Mouse (Mus musculus): ENCODE data around the gene Tep1. TPM values are rescaled to one million over a fixed set of nuclear protein-coding genes. Genes with fewer than 3 reads are reported as not detected.
A peak's percentile ranks its signal among the peaks of the same experiment; 100 is the strongest.
"Not testable (repeated sequence)": the region's sequence is repeated elsewhere in the genome, so short reads cannot be mapped to it uniquely, and the experiment has no call there.

Tep1 gene
- total and polyA plus RNA-seq, 2 experiments from 2014 or later: 2.2 to 4.9 TPM

DNA sequence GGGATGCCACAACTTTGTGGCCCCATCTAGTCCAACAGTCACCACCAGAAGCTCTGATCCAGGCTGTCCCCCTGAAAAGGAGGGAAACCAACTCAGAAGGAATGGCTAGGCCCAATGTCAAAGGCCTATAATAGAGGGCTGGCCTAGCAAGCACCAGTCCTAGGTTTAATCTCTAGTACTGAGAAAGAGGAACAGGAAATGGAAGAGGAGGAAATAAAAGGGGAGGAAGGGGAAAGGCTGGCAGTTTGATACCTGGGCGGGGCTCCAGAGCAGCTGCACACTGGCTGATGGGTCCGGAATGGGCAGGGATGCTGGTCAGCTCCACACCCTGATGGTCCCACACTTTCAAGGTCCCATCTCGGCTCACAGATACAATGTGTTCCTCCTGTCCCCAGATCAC, 40.5 kb downstream of the Tep1 start:
- Histone ChIP-seq H3K27me3 (ENCODE audit: insufficient read depth, low read length) (no peaks in the 10 kb centered on the region), H3K9me3 (ENCODE audit: low read length) (no peaks in the 10 kb centered on the region), H3K4me1 (ENCODE audit: insufficient read depth, low read length) (no peaks in the 10 kb centered on the region), H3K4me3 (ENCODE audit: low read depth, low read length) (no peak overlapping the region), H3K36me3 (ENCODE audit: insufficient read depth, low read length) (no peaks in the 10 kb centered on the region), H3K9ac (replicated peaks; ENCODE audit: low read length, poor library complexity, severe bottlenecking) (no peak overlapping the region), H3K4me2 (ENCODE audit: low read depth, low read length, poor library complexity, severe bottlenecking) (no peak overlapping the region), H3K27ac (ENCODE audit: low read depth, low read length) (no peak overlapping the region)
- no peak for ATAC-seq (ENCODE audit: low FRiP score)
- 78% methylated on average over 3 of the region's 3 CpGs for WGBS
- no peak for TF ChIP-seq CTCF (IDR thresholded peaks at IDR 0.05)
- no peak for DNase-seq (ENCODE audit: low spot score)

DNA sequence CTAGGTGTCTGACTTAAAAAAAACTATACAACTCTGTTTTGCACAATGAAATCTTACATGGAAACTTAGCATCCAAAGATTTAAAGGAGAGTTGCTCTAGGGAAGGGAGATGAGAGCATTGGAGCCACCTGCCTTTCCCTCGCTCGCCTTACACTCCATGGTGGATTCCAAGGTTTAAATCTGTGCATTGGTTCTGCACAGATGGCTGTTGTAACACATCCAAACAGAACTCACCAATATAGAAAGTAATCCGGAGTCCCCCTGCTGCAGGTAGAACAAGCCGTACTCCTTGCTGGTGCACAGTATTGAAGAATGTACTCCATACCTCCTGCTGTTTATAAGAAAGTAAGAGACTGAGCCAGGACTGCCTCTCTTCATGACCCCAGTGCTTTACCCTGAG, 43.8 kb downstream of the Tep1 start:
- Histone ChIP-seq H3K27me3 (ENCODE audit: insufficient read depth, low read length) (no peaks in the 10 kb centered on the region), H3K4me2 (ENCODE audit: low read depth, low read length, poor library complexity, severe bottlenecking) (no peak overlapping the region), H3K36me3 (ENCODE audit: insufficient read depth, low read length) (peaks cover 10% of the 10 kb centered on the region; the same call in 1 of the 2 replicates), H3K4me3 (ENCODE audit: low read depth, low read length) (no peak overlapping the region), H3K4me1 (ENCODE audit: insufficient read depth, low read length) (no peaks in the 10 kb centered on the region), H3K9ac (replicated peaks; ENCODE audit: low read length, poor library complexity, severe bottlenecking) (no peak overlapping the region), H3K27ac (ENCODE audit: low read depth, low read length) (no peak overlapping the region), H3K9me3 (ENCODE audit: low read length) (no peaks in the 10 kb centered on the region)
- no peak for TF ChIP-seq CTCF (IDR thresholded peaks at IDR 0.05)
- 80% methylated on average over 4 of the region's 4 CpGs for WGBS
- DNase-seq (ENCODE audit: low spot score) (no peak), ATAC-seq (ENCODE audit: low FRiP score) (no peak)

DNA sequence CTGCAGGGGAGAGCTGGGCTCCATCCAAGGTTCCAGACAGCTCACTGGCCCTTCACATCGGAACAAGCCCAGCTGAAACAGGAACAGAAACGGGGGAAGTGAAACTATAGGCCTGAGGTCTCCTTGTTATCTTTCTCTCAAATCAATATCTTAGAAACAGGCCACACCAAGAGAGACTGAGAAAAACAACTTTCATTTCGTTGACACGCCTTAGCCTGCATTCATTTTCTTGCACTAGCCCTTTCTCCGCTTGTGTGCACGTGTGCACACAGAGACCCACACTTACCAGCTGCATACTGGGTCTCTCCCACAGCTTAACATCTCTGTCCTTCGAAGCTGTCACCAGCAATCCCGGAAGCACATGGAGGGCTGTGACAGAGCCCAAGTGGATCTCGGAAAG, 46.1 kb downstream of the Tep1 start:
- H3K4me1 ChIP-seq (ENCODE audit: insufficient read depth, low read length): no peaks in the 10 kb centered on the region
- H3K27ac ChIP-seq (ENCODE audit: low read depth, low read length): no peak overlapping the region
- ATAC-seq (ENCODE audit: low FRiP score) (no peak), DNase-seq (ENCODE audit: low spot score) (no peak)
- H3K9ac ChIP-seq (replicated peaks; ENCODE audit: low read length, poor library complexity, severe bottlenecking): no peak overlapping the region
- TF ChIP-seq CTCF (IDR thresholded peaks at IDR 0.05): no peak
- no peaks in the 10 kb centered on the region for H3K9me3 ChIP-seq (ENCODE audit: low read length)
- no peak overlapping the region for H3K4me2 ChIP-seq (ENCODE audit: low read depth, low read length, poor library complexity, severe bottlenecking)
- 94% methylated on average over 9 of the region's 9 CpGs for WGBS
- peaks cover 32% of the 10 kb centered on the region for H3K36me3 ChIP-seq (ENCODE audit: insufficient read depth, low read length)
- no peak overlapping the region for H3K4me3 ChIP-seq (ENCODE audit: low read depth, low read length)
- no peaks in the 10 kb centered on the region for H3K27me3 ChIP-seq (ENCODE audit: insufficient read depth, low read length)

DNA sequence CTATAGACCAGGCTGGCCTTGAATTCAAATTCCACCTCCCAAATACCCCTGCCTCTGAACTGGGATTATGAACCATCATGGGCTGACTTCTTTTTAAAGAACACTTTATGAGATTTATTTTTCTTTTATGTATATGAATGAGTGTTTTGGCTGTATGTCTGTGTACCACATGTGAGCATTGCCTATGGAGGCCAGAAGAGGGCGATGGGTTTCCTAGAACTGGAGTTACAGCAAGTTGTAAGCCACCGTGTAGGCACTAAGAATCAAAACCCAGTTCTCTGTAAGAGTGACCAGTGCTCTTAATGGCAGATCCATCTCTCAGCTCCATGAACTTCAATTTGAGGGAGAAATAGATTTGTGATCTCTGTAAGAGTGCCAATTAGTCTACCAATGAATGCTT, 47.1 kb downstream of the Tep1 start:
- Histone ChIP-seq H3K36me3 (ENCODE audit: insufficient read depth, low read length) (peaks cover 33% of the 10 kb centered on the region), H3K9me3 (ENCODE audit: low read length) (no peaks in the 10 kb centered on the region), H3K4me1 (ENCODE audit: insufficient read depth, low read length) (no peaks in the 10 kb centered on the region), H3K9ac (replicated peaks; ENCODE audit: low read length, poor library complexity, severe bottlenecking) (no peak overlapping the region), H3K27ac (ENCODE audit: low read depth, low read length) (no peak overlapping the region), H3K27me3 (ENCODE audit: insufficient read depth, low read length) (no peaks in the 10 kb centered on the region), H3K4me3 (ENCODE audit: low read depth, low read length) (no peak overlapping the region), H3K4me2 (ENCODE audit: low read depth, low read length, poor library complexity, severe bottlenecking) (no peak overlapping the region)
- WGBS: 74% methylated on average over 2 of the region's 2 CpGs
- DNase-seq (ENCODE audit: low spot score) (no peak), ATAC-seq (ENCODE audit: low FRiP score) (no peak)
- TF ChIP-seq CTCF (IDR thresholded peaks at IDR 0.05): no peak; the same call in 1 of the 2 replicates

DNA sequence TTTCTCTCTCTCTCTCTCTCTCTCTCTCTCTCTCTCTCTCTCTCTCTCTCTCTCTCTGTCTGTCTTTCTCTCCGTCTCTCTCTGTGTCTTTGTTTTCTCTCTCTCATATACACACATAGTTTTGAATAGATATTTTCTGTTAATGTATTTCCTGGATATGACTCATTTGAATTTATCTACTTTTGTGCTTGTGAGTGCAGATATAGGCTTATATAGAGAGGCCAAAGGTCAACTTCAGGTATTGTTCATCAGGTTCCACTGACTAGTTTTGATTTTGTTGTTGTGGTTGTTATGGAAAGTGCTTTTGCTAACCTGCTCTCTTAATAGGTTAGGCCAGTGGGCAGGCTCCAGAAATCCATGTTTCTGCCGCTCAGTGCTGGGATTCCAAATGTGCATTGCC, 57.3 kb downstream of the Tep1 start:
- Histone ChIP-seq H3K4me2 (ENCODE audit: low read depth, low read length, poor library complexity, severe bottlenecking) (no peak overlapping the region), H3K4me3 (ENCODE audit: low read depth, low read length) (no peak overlapping the region), H3K4me1 (ENCODE audit: insufficient read depth, low read length) (no peaks in the 10 kb centered on the region), H3K9me3 (ENCODE audit: low read length) (no peaks in the 10 kb centered on the region), H3K9ac (replicated peaks; ENCODE audit: low read length, poor library complexity, severe bottlenecking) (no peak overlapping the region), H3K36me3 (ENCODE audit: insufficient read depth, low read length) (peaks cover 31% of the 10 kb centered on the region), H3K27me3 (ENCODE audit: insufficient read depth, low read length) (no peaks in the 10 kb centered on the region), H3K27ac (ENCODE audit: low read depth, low read length) (no peak overlapping the region)
- no peak for ATAC-seq (ENCODE audit: low FRiP score)
- TF ChIP-seq CTCF (IDR thresholded peaks at IDR 0.05): no peak
- DNase-seq (ENCODE audit: low spot score): no peak
- 96% methylated on average over 2 of the region's 2 CpGs for WGBS

DNA sequence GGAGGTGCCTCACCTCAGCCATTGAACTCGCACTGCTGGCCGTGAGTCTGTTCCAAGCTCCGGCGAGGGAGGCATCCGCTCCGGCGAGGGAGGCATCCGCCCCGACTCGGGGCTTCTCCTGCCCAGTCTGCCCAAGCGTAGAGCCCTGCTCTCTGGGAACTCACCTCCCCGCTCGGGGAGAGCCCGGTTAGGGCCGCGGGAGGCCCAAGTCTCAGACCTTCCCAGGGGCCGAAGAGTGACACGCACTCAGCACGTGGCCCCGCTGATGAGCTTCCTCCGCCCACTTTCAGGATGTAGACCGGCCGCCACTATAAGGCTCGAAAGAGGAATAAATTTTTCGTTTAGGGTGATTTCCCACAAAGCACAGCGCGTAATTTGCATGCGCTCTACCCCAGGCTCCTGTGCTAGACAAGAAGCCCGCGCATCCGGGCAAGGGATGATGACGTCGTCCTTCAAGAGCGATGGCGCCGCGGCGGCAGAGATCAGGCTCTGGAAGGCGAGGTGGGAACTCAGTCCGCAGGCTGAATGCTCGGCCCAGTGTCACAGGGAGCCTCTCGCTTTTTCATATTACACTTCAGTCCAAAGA, 62.8 kb downstream of the Tep1 start, which contains the start of the genes Ccnb1ip1 and Parp2:
TSS of gene Ccnb1ip1 (minus strand) at position 246 of the 586 bp plus-strand sequence.
TSS of gene Parp2 (plus strand) at position 355 of the 586 bp plus-strand sequence.
- H3K4me2 ChIP-seq (ENCODE audit: low read depth, low read length, poor library complexity, severe bottlenecking): peak within 1 kb of the TSS; percentile 52
- H3K9ac ChIP-seq (replicated peaks; ENCODE audit: low read length, poor library complexity, severe bottlenecking): peak within 1 kb of the TSS; percentile 64
- no peaks in the 10 kb centered on the region for H3K27me3 ChIP-seq (ENCODE audit: insufficient read depth, low read length)
- H3K4me3 ChIP-seq (ENCODE audit: low read depth, low read length): peak within 1 kb of the TSS; percentile 51
- 1% methylated on average over 42 of the region's 42 CpGs for WGBS
- no peaks in the 10 kb centered on the region for H3K9me3 ChIP-seq (ENCODE audit: low read length)
- H3K4me1 ChIP-seq (ENCODE audit: insufficient read depth, low read length): no peaks in the 10 kb centered on the region
- 0 out of 2 replicates have a peak, but pooled peaks cover 7% of the 10 kb centered on the region for H3K36me3 ChIP-seq (ENCODE audit: insufficient read depth, low read length)
- DNase-seq (ENCODE audit: low spot score) (peak; percentile 98), ATAC-seq (ENCODE audit: low FRiP score) (peak; percentile 98)
- peak within 1 kb of the TSS; percentile 83 for H3K27ac ChIP-seq (ENCODE audit: low read depth, low read length)
- TF ChIP-seq CTCF (IDR thresholded peaks at IDR 0.05): no peak

DNA sequence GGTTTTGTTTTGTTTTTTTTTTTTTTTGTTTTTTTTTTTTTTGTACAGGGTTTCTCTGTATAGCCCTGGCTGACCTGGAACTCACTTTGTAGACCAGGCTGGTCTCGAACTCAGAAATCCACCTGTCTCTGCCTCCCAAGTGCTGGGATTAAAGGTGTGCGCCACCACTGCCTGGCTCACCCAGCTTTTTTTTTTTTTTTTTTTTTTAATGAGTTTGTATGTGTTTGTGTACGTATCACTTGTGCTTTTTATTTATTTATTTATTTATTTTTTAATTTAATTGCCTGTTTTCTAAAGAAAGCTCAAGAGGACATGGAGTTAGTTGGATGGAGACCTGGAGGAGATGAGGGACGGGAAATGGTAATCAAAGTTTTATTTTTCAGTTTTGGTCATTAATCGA, 63.9 kb downstream of the Tep1 start:
- H3K4me2 ChIP-seq (ENCODE audit: low read depth, low read length, poor library complexity, severe bottlenecking): peak overlapping the region; percentile 48
- not testable (repeated sequence) for H3K9ac ChIP-seq (replicated peaks; ENCODE audit: low read length, poor library complexity, severe bottlenecking); DNase-seq (ENCODE audit: low spot score); H3K36me3 ChIP-seq (ENCODE audit: insufficient read depth, low read length); H3K27me3 ChIP-seq (ENCODE audit: insufficient read depth, low read length); H3K4me1 ChIP-seq (ENCODE audit: insufficient read depth, low read length); ATAC-seq (ENCODE audit: low FRiP score); H3K9me3 ChIP-seq (ENCODE audit: low read length)
- H3K4me3 ChIP-seq (ENCODE audit: low read depth, low read length): peak overlapping the region; percentile 51
- WGBS: 87% methylated on average over 5 of the region's 5 CpGs
- peak overlapping the region; percentile 83 for H3K27ac ChIP-seq (ENCODE audit: low read depth, low read length)

Measured in midbrain, postnatal 0 days (tissue).